Mouse (Mus musculus): ENCODE results near the gene Cenpm.
A peak's percentile ranks its signal among the peaks of the same experiment; 100 is the strongest.

Gene Cenpm

DNA sequence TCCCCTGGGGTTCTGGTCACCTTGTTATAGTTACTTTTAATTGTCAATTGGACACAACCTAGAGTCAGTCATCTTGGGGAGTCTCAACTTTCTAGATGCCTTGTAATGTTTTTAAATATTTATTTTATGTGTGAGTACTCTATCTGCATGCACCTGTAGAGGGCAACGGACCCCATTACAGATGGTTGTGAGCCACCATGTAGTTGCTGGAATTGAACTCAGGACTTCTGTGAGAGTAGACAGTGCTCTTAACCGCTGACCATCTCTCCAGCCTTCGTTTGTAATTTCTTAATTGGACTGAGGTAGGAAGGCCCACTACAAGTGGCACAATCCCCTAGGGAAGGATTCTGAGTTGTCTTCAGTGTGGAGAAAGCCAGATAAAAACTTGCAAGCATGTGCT lies 1.2 kb downstream of the Cenpm start:
- no peak for DNase-seq (ENCODE audit: low spot score)

DNA sequence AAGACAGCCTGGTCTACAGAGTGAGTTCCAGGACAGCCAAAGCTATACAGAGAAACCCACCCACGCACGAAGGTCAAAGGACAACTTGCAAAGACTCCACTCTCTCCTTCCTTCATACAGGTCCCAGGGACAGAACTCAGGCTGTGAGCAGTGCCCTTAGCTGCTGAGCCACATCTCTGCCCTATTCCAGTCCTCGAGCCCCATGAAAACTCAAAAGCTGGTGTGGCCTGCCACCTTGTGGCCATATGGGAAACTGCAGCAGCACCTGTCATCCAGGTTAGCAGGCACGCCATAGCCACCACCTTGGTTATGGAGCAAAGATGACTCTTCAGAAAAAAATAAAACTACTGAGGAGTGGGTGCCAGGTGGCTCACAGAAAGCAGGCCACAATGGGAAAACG lies 8.0 kb downstream of the Cenpm start:
- peak; percentile 87 for DNase-seq (ENCODE audit: low spot score)

DNA sequence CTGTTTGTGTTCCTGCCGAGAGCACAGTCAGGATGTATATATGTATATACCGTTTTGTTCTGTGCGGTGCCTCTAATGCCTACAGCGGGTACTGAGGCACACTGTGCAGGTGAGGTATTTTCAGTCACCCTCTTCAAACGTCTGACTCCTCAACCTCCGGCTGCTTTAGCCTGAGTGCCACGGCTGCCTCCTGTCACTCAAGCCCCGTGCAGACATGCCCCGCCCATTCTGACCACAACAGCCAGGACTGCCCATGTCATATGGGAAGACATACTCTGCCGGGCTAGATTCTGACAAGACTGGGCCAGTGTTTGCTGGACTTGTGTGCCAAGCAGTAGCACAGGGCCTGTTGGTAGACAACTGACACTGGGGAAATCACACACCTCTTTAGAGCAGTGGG lies 8.9 kb downstream of the Cenpm start:
- DNase-seq (ENCODE audit: low spot score), result no peak

DNA sequence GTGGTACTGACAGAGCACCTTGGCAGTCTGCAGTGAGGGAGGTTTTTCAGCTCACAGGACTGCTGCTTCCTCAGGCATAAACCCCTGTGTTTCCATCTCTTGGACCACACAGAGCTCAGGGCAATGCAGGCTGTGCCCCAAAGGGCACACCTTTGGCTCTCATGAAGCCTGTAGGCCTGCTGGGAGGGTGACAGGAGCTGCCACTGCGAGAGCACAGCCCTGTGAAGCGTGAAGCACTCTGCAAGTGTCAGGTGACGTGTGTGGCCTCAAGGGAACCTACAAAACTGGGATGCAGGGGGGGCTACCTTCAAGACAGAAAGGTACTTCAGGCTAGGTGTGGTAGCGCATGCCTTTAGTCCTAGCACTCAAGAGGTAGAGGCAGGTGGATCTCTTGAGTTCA lies 11.9 kb downstream of the Cenpm start:
- DNase-seq (ENCODE audit: low spot score), result no peak

DNA sequence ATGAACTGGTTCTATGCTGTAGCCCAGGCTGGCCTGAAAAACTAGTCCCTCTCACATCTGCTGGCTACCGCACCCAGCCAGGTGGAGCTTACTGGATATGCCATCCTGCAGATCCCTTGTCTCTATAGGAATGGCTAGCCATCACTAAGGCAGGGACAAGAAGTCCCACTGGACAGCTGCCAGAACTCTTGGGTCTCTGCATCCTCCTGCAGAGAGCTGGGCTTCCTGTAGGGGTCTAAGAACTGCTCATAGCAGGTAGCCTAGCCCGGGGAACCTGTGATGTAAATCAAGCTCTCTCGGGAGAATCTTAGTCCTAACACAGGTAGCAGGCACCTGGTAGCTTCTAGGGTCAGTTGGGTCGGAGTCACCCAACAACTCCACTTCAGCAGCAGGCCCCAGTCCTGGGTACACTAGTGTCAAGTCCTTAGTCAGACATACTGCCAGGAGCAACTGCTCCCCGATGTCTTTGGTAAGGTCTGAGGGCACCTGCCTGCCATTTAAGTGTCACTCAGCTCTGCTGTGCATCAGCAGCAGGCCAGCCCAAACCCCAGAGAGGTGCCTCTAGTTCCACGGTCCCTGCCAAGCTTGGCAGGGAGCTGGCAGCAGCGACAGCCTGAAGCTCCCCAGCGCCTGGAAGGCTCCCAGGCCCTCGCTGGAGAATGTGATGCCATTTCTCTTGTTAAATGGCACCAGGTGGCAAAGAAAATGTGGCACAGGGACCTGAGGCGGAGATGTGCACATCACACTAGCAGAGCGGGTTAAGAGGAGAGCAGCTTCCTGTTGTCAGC lies 12.8 kb downstream of the Cenpm start:
- peak; percentile 63 for DNase-seq (ENCODE audit: low spot score)

DNA sequence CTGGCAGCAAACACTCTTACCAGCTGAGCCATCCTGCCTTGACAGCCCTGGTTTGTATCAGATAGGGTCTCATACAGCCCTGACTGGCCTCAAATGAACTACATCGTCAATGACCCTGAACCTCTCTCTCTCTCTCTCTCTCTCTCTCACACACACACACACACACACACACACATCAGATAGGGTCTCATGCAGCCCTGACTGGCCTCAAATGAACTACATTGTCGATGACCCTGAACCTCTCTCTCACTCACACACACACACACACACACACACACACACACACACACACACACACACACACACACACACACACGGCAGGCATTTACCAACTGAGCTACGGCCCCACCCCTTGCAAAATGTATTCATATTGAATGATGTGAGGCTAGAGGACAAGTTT lies 13.4 kb downstream of the Cenpm start:
- no peak for DNase-seq (ENCODE audit: low spot score)

DNA sequence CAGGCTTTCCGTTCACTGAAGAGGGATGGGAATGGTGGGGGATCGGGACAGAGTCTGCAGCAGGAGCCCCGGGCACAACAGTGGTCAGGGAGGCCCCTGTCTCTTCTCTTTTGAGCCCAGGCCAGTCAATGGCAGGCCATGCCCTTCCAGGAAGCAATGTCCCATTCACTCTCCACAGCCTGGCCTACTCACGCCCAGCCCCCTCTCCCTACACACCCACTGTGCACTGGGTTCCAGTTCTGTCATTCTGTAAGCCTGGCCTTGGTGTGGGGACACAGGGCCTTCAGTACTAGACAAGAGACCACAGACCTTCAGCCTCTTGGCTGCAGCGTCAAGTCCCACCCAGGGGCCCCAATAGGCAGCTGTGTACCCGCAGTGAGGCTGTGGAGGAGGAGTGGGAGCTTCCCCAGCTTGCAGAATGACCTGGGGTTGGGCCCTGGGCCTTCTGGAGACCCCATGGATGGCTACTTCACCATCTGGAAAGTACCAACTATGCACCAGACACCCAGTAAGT lies 14.4 kb downstream of the Cenpm start:
- no peak for DNase-seq (ENCODE audit: low spot score)

DNA sequence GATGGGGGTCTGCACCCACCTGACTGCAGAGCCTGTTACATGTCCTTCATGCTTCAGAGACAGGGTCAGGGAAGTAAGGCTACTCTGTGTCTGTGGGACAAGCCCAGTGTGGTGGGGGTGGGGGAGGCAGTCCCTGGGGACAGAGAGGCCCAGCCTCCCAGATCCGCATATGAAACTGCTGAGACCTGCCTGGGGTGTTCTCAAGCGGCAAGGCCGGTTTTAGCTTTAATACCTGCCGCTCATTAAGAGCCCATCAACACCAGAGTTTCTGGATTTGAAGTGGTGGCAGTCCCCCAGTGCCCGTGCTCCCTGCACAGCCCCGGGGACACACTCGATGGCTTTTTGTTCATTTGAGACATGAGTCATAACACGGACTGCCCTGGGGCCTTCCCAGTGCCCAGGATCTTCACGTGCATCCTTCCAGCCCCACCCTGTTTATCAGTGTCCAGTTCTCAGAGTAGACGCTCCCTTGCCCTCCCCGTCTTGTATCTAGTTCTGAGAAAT lies 15.0 kb downstream of the Cenpm start:
- DNase-seq (ENCODE audit: low spot score), result no peak

DNA sequence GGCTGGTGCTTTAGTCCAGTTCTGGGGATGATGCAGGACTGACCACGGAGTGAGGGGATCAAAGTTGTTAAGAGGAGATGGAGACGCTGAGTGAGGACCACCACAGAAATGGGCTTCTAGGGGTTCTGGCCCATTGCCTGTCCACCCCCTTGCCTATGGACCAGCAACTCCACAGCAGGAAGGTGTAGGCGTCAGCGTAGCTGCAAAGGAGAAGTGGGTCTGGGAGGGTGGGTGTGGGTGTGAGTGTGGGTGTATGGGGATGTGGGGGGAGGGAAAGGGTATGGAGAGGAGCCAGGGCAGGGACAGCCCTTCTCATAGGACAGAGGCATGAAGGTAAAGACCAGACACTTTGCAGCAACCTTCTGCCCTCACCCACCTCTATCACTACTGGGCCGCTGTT lies 18.8 kb downstream of the Cenpm start:
- DNase-seq (ENCODE audit: low spot score), result no peak

DNA sequence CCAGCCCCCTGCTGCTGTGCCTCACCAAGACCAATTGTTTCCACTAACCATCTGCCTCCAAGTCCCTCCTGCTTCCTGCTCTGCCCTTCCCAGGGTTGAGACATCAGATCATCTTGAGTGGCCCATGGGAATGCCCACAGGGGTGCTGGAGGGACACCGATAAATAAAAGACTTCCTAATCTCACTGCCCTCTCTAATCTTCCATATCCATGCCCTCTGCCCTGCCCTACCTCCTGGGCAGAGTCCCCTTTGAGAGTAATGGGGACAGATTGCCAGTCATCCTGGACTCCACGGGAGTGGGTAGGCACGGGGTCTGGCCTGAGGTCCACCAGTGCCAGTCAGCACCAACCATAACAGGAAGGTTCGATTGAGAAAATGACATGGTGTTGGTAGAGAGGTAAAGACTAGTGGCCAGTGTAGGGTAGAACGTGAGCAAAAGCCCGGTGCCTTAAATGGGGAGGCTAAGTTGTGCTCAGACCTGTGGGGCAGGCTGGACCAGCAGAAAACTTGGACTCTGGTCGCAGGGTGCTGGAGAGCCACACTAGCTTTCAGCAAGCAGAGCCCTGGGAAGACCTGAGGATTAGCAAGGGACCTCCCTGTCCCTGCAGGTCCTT lies 19.8 kb downstream of the Cenpm start:
- DNase-seq (ENCODE audit: low spot score), result no peak

DNA sequence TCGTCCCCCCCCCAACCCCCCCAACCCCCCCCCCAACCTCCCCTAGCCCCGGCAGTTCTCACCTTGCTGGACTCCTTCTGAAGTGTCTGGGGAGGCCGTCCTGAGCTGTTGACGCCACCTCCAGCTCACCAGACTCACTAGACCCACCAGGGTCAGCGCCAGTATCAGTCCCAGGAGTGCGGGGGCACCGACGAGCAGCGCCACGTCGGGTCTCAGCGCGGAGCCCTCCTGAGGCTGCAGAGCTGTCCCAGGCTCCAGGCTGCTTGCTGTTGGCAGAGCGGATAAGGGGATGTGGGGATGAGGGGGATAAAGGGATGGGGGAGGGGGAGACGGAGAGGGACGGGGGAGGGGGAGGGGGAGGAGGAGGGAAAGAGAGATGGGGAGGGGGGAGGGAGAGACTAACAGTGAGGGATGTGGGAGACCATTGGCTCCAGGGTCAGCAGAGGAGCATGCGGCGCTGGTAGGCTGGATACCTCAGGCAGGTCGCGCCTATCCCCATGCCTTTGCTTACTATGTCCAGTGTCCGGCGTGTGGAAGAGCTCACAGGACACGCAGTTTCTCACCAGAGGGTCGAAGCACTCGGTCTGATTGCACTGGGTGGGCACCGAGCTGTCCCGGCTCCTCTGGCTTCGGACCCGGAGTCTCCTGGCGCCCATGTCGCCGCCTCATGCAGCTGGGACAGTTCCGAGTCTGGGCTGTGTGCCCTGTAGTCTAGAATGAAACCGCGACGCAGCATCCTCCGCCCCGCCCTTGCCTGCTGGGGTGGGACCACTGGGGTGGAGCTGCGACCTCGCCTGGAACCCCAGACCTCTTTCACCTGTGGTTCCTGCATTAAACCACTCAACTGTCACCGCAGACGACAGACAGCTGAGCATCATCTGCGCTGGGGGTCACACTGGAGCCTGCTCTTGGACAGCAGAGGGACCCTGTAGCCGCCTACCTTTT lies 20.6 kb downstream of the Cenpm start, which contains the start of gene Tnfrsf13c:
Gene Tnfrsf13c, minus strand, starts transcription at position 713 of the 945 bp plus-strand sequence.
- no peak for DNase-seq (ENCODE audit: low spot score)

DNA sequence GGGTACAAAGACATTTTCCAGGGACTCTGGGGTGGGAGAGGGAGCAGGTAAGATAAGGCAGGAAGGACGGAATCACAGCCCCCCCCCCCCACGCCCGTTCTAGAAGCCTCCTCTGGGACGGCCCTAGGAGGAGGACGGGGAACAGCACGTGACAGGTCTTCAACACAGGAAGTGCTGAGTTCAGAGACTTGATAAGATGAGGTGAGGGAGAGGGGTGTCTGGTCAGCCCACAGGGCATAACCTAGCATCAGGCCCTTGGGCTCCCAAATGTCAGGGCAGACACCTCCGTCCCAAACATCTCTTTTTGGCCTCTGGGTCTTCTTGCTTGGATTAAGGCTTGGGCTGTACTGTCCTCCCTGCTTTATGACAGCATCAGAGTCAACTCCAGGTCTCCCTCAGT lies 21.3 kb downstream of the Cenpm start:
- DNase-seq (ENCODE audit: low spot score), result no peak

DNA sequence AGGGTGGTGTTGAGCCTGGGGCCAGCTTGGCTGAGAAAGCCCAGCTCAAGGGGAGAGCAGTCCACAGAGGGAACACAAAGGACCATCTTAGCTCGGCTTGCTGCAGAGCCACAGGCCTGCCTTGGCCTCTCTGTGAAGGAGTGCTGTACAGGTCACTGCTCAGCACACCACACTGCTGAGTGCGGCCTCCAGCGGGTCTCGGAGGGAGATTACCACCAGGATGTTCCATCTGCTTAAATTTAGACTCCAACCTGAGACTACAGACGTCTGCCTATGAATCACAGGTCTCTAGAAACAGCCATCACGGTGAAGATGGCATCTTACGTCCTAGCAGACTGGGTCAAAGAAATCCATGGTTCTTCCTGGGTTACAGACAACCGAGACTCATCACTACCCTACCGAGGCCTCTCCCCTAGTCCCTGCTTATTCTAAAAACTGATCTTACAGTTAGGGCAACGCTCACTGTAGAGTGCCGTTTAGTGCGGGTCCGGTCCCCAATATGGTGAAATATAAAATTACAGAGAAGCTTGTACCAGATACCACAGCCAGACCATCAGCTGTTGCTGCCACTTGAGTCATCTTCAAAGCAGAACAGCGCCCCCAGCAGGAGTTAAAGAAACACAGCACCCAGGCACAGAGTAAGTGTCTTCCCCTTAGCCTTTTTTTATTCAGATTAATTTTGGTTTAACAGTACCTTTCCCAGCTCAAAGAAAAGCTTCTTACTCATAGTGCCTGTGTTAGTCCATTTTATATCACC lies 23.3 kb downstream of the Cenpm start:
- no peak for DNase-seq (ENCODE audit: low spot score)

DNA sequence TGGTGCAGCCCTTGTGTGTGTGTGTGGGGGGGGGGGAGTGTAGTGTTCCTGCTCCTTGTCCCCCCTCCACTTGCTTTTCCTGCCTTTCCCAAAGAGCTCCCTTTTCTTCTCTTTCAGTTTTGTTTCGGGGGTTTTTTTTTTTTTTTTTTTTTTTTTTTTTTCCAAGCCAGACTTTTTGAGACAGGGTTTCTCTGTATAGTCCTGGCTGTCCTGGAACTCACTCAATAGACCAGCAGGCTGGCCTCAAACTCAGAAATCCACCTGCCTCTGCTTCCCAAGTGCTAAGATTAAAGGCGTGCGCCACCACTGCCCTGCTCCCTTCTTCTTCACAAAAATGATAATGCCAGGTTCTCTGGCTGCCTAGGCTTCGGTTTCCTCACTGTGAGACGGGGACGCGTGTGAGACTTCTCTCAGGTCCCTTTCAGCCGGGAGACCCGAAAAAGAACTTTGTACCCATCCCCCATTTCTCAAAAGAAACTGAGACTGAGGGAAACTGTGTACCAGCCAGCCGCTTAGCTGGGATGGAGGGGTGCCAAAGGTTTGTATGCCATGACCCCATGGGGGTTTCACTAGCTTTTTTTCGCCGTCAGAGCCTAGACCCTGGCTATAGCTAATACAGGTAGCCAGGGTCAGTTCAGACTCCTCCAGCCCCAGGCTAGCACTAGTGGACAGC lies 24.4 kb downstream of the Cenpm start:
- no peak for DNase-seq (ENCODE audit: low spot score)

DNA sequence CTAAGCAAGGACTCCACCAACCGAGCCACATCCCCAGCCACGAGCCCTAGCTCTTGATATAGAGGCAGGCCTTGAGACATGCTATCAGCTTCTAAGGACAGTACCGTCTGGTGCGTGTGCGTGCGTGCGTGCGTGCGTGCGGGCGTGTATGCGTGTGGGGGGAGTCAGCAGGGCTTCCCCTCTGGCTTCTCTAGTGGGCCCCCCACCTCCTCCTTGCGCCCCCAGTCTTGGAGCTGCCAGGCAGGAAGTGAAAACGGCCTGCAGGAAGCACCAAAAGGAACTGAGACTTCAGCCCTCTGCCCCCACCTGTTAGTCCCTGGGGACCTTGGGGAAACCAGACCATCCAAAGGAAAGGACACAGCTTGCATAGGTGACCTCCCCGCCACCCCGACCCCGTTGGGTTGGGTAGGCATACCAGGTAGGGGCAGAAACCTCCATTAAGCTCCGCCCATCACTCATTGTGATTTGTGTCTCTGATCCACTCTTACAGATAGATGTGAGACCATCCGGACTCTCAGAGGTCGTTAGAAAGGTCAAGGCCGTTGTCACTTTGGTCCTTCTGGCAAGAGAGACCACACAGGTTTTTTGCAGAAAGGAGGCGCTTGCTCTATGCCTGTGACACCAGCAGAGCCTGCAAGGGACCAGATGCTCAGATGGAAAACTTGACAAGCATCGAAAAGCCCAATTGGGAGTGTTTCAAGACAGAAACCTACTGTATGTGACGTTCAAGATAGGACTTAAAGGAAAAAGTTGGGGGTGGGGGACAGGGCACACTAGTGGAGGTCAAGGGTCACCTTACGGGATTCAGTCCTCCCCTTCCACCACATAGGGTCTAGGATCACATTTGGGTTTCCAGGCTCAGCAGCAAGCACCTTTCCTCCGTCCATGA lies 25.5 kb downstream of the Cenpm start:
- DNase-seq (ENCODE audit: low spot score), result no peak

DNA sequence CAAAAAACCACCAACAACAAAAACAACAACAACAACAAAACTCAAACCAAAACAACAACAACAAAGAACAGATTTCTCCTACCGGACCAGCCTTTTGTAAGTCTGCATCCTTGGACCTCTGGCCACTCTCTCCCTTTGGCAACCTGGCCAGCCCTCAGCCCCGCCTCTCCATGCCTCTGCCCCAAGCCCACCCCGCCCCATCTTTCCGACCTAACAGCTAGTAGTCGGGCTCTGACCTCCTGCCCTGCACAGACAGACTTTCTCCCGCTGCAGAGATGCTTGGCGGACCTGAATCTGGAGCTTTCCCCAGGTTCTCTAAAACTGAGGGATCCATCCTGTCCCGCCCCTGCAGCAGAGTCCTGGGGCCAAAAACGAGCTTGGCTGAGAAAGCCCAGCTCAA lies 26.6 kb downstream of the Cenpm start:
- DNase-seq (ENCODE audit: low spot score), result no peak

DNA sequence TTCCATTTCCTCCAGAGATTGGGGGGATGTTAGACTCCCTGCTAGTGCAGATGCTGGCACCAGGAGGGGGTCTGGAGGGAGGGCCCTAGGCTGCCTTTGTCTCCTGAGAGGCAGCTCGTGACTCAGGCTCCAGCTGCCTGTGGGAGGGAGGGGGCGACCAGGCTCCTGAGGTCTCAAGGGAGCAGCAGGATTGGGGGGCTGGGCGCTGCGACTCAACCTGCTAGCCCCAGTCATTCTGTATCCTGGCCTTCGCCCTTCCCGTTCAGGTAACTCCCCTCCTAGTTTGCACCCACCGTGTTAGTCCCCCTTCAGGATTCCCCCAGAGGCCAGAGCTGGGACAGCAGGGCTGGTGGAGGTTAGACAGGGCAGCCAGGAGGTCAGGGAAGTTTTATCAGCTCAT lies 27.5 kb downstream of the Cenpm start:
- no peak for DNase-seq (ENCODE audit: low spot score)

DNA sequence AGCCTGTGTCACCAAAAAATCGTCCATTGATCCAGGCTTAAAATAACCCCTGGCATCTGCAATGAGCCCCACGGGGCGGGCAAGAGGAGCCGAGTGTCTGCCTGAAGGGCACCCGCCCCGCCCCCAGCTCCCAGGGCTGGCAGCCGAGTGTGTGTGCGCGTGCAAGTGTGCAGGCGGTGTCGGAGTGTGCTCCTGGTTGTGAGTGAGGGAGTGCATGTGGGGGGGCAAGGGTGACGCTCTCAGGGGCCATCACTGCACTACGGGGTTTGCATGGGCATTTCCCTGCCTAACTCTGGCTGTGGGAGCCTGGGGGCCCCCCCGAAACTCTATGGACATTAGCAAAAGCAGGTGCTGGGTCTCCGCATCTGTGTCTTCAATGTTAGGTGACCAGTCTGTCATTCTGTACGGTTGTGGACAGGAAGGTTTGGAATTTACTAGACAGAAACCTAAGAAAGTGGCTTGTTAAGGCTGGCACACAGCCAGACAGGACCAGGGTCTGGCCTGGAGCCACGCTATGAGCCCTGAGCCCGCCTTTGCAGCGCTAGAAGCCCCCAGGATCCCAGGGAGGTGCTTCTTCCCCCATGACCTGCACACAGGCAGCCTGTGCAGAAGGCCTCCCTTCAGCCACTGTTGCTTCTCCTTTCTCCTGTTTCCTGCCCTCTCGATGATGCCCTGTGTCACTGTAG lies 28.3 kb downstream of the Cenpm start:
- no peak for DNase-seq (ENCODE audit: low spot score)

DNA sequence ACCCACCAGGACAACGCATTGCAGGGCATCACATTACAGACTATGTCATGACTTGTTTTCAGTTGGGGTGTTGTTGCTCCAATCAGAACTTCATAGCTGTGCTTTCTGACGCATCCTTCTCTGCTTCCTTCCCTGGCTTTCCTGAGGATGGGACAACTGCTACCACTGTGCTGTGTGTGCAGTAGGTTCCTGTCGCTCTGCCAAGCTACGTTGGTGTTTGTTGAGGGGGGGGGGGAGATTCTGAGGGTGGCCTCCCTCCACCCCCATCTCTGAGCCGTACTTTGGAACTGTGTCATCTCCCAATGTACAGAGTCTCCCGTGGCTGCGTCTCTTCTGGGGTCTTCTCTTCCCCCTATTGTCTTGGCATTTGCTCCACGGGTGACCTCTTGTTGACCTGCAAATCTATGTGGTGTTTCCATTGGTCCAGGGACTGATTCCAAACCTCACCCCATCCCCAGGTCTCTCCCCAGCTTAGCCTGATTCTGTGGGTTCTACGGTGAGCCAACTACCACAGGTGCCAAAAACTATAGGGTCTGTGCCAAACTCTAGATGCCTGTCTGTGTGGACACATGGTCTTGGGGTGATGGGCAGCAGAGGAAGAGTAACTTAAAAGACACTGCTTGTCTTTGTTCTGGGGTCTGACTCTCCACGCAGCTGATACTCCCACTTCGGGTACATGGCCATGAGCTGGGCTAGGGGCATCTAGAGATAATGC lies 29.1 kb downstream of the Cenpm start:
- no peak for DNase-seq (ENCODE audit: low spot score)

All from testis, postnatal 10 days (tissue).